Mouse (Mus musculus) lung, embryonic 14.5 days (tissue): ENCODE measurements around the gene Zfp704. TPM values are rescaled to one million over a fixed set of nuclear protein-coding genes. Genes with fewer than 3 reads are reported as not detected.

ENCODE experiments used
- ATAC-seq: fragments of 200-750 bp; cut with Nextera tagmentation; 2 replicates; pipeline ENCODE4 v1.8.0; 2017; ENCODE audit warnings: mild to moderate bottlenecking, moderate TSS enrichment, moderate library complexity; ENCODE audit not compliant: insufficient read depth
- DNase-seq: peaks from one replicate; pipeline ENCODE4 v3.0.0-alpha.2; 2015
- H3K27ac ChIP-seq: fragments of 300-500 bp; sonication (generic); 2 replicates; pipeline ENCODE4 v1.5.1; 2014; ENCODE audit warnings: low read depth, mild to moderate bottlenecking, moderate library complexity
- H3K27me3 ChIP-seq: fragments of 300-500 bp; sonication (generic); 2 replicates; pipeline ENCODE4 v1.6.1; 2014; ENCODE audit warnings: low read length, control low read depth; ENCODE audit not compliant: insufficient read depth
- H3K36me3 ChIP-seq: fragments of 300-500 bp; sonication (generic); 2 replicates; pipeline ENCODE4 v1.6.1; 2014; ENCODE audit warnings: control low read depth; ENCODE audit not compliant: insufficient read depth
- H3K4me1 ChIP-seq: fragments of 300-500 bp; sonication (generic); 2 replicates; pipeline ENCODE4 v1.6.1; 2014; ENCODE audit warnings: antibody characterized with exemption, control low read depth; ENCODE audit not compliant: insufficient read depth
- H3K4me2 ChIP-seq: fragments of 300-500 bp; sonication (generic); 2 replicates; pipeline ENCODE4 v1.6.1; 2014; ENCODE audit warnings: mild to moderate bottlenecking
- H3K4me3 ChIP-seq: fragments of 300-500 bp; sonication (generic); 2 replicates; pipeline ENCODE4 v1.5.1; 2014; ENCODE audit warnings: low read depth, low read length
- H3K9ac ChIP-seq: fragments of 300-500 bp; sonication (generic); 2 replicates; pipeline ENCODE4 v1.6.1; 2014
- H3K9me3 ChIP-seq: fragments of 300-500 bp; sonication (generic); 2 replicates; pipeline ENCODE4 v1.6.1; 2016; ENCODE audit warnings: low read depth, low read length, control low read depth
- CTCF ChIP-seq: IDR thresholded peaks from 2 replicates; pipeline ENCODE4 v1.5.1; 2016; ENCODE audit warnings: antibody characterized with exemption, low read depth
- WGBS: fragments of 180-500 bp; shearing (Covaris S2); extraction: QIAGEN DNeasy Blood & Tissue Kit; methylation state at CpG from one replicate; pipeline ENCODE4 v1.1.7; 2014; 5-methylcytosine and 5-hydroxymethylcytosine counted together
- polyA plus RNA-seq: library from polyadenylated mRNA; unstranded; fragments of >200 nt; fragmentation: Nextera tagmentation; extraction: Ambion mirVana; gene quantifications from 2 replicates; pipeline ENCODE4 v1.2.1, GENCODE M21; 2014

Zfp704 gene
- polyA plus RNA-seq, 1 experiment from 2014 or later: 13.7 TPM

DNA sequence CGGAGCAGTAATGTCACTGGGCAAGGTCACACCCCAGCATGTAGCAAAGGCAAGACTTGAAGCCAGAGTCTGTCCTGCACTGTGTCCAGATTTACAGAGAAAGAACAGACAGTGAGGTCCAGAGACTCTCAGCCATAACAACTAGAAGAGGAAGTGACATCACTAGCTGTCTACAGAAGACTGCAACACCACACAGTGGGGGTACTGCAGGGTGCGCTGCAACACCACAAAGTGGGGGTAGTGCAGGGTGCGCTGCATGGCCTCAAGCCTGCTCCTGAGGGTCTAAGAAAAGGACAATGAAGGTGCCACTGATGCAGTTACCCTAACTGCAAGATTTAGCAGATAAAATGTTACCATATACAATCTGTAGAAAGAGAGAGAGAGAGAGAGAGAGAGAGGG, 11.8 kb downstream of the Zfp704 start:
- WGBS: 96% methylated on average over 3 of the region's 3 CpGs
- DNase-seq (no peak), ATAC-seq (no peak)
- H3K9ac ChIP-seq: no peak overlapping the region
- H3K36me3 ChIP-seq: no peaks in the 10 kb centered on the region
- no peak overlapping the region for H3K4me3 ChIP-seq
- no peaks in the 10 kb centered on the region for H3K9me3 ChIP-seq
- no peaks in the 10 kb centered on the region for H3K4me1 ChIP-seq
- no peaks in the 10 kb centered on the region for H3K27me3 ChIP-seq
- H3K4me2 ChIP-seq: no peak overlapping the region
- H3K27ac ChIP-seq: no peak overlapping the region
- TF ChIP-seq CTCF: no peak

DNA sequence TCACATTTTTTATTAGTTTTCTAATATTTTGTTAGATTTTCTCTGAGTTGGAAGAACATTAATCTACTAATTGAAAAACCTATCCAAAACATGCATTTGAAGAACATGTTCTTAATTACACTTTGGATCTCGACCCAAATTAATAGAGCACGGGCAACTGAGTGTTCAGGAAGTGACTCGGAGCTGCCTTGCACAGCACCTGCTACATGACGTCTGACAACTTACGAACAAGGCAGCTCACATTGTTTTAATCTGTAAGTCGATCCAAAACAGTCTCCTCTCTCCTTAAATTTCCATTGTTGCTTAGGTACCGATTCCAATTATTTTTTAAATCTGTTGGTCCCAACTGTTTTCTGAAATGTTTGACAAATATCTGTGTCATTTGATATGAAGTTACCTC, 15.4 kb downstream of the Zfp704 start:
- 58% methylated on average over 7 of the region's 7 CpGs for WGBS
- TF ChIP-seq CTCF: no peak
- DNase-seq: no peak

DNA sequence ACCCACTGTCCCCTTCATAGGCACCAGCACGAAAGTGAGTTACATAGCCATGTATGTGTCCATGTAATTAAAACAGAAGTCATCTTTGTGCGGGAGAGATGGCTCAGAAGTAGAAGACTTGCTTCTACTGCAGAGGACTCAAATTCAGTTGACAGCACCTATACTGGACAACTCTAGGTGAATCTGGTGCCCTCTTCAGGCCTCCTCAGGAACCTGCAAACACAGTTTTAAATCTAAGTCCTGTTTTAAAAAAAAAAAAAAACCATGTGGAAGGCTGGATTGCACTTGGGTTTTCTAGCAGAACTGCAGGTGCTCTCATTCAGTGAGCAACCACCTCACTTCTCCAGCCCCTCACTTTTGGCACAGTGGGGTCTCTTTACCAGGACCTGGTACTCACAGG, 16.1 kb downstream of the Zfp704 start:
- Histone ChIP-seq H3K27me3 (no peaks in the 10 kb centered on the region), H3K36me3 (no peaks in the 10 kb centered on the region), H3K4me2 (no peak overlapping the region), H3K4me1 (no peaks in the 10 kb centered on the region), H3K9ac (no peak overlapping the region), H3K9me3 (no peaks in the 10 kb centered on the region), H3K4me3 (no peak overlapping the region), H3K27ac (no peak overlapping the region)
- DNase-seq (peak; percentile 62), ATAC-seq (no peak)
- WGBS: 70% methylated on average over 2 of the region's 2 CpGs
- peak; percentile 47 for TF ChIP-seq CTCF

More for the DNA sequence above, 15.4 kb downstream of the Zfp704 start:
- no peaks in the 10 kb centered on the region for H3K36me3 ChIP-seq
- H3K9me3 ChIP-seq: no peaks in the 10 kb centered on the region
- H3K27me3 ChIP-seq: no peaks in the 10 kb centered on the region
- H3K9ac ChIP-seq: no peak overlapping the region
- H3K27ac ChIP-seq: no peak overlapping the region
- no peaks in the 10 kb centered on the region for H3K4me1 ChIP-seq
- no peak for ATAC-seq
- H3K4me3 ChIP-seq: no peak overlapping the region
- H3K4me2 ChIP-seq: no peak overlapping the region

DNA sequence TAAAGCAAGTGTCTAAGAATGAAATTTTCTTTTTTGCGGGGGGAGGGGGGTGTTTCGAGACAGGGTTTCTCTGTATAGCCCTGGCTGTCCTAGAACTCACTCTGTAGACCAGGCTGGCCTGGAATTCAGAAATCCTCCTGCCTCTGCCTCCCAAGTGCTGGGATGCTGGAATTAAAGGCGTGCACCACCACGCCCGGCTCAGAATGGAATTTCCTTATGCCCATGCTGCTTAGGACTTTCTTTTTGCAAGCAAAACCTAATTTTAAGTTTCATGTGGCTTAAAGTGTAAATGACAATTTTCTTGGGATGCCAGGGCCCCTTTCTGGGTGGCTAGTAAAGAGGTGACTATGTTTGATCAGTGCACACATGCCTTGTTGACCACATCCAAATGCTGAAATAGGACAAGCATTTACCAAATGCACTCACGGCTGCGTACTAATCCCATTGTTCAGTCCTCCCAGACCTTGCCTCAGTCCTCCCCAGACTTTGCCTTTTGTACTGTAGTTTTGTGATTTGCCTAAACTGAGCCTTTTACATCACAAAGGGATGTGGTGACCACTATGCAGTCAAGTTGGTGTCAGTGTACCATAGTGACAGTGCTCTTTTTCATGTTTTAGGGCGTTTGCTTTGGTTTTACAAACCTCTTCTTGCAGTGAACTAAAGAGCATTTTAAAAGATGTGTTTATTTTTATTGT, 18.3 kb downstream of the Zfp704 start:
- TF ChIP-seq CTCF: no peak
- Histone ChIP-seq H3K36me3 (no peaks in the 10 kb centered on the region), H3K9ac (no peak overlapping the region), H3K4me1 (no peaks in the 10 kb centered on the region), H3K27me3 (no peaks in the 10 kb centered on the region), H3K4me2 (no peak overlapping the region), H3K4me3 (no peak overlapping the region), H3K9me3 (no peaks in the 10 kb centered on the region), H3K27ac (no peak overlapping the region)
- no peak for DNase-seq
- 93% methylated on average over 8 of the region's 8 CpGs for WGBS
- ATAC-seq: no peak

DNA sequence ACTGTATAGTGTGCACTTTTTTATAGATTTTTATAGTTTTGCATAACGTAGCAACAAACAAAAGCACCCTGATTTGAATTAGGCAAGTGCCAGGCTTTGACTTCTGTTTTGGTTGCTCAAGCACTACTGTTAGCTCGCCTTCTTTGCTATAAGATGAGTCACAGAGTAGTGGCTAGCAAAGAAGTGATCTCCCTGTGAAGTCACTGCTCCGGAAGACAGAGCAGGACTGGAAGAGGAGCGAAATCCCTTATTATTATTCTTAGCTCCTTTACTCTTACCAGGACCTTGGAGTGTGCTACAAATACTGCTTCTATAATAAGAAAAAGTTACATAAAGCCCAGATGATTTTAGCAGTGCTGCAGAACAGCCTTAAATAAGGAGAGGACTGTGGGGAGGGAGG, 21.2 kb downstream of the Zfp704 start:
- no peak for TF ChIP-seq CTCF
- H3K9ac ChIP-seq: no peak overlapping the region
- no peak overlapping the region for H3K27ac ChIP-seq
- no peak for DNase-seq
- no peaks in the 10 kb centered on the region for H3K27me3 ChIP-seq
- ATAC-seq: no peak
- H3K4me3 ChIP-seq: no peak overlapping the region
- no peaks in the 10 kb centered on the region for H3K36me3 ChIP-seq
- WGBS: 89% methylated on average over 4 of the region's 4 CpGs
- H3K4me1 ChIP-seq: 0 out of 2 replicates have a peak, but pooled peaks cover 2% of the 10 kb centered on the region
- H3K9me3 ChIP-seq: no peaks in the 10 kb centered on the region
- no peak overlapping the region for H3K4me2 ChIP-seq

GRCm38 (mm10) chr3:9587304-9587703, 22.6 kb downstream of the Zfp704 start:
- H3K4me3 ChIP-seq: no peak overlapping the region
- H3K27me3 ChIP-seq: no peaks in the 10 kb centered on the region
- no peak overlapping the region for H3K9ac ChIP-seq
- DNase-seq (no peak), ATAC-seq (no peak)
- H3K4me2 ChIP-seq: no peak overlapping the region
- no peak for TF ChIP-seq CTCF
- WGBS: 92% methylated on average over 7 of the region's 7 CpGs
- H3K36me3 ChIP-seq: no peaks in the 10 kb centered on the region
- peaks cover 5% of the 10 kb centered on the region; the same call in 1 of the 2 replicates for H3K4me1 ChIP-seq
- H3K27ac ChIP-seq: no peak overlapping the region
- no peaks in the 10 kb centered on the region for H3K9me3 ChIP-seq

DNA sequence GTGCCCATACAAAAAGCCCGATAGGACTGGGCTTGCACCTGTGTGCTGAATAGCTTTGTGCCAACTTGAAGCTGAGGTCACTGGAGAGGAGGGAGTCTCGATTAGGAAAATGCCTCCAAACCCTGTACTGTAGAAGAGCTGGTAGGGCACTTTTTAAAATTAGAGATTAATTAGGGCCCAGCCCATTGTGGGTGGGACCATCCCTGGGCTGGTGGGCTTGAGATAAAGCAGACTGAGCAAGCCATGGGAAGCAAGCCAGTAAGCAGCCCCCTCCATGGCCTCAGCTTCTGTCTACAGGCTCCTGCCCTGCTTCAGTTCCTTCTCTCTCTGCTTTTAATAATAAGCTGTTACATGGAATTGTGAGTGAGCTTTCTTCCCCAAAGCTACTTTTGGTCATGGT, 26.4 kb downstream of the Zfp704 start:
- DNase-seq (no peak), ATAC-seq (no peak)
- no peak overlapping the region for H3K9ac ChIP-seq
- no peak for TF ChIP-seq CTCF
- H3K9me3 ChIP-seq: no peaks in the 10 kb centered on the region
- no peak overlapping the region for H3K4me2 ChIP-seq
- H3K27me3 ChIP-seq: no peaks in the 10 kb centered on the region
- H3K36me3 ChIP-seq: no peaks in the 10 kb centered on the region
- no peak overlapping the region for H3K4me3 ChIP-seq
- peaks cover 15% of the 10 kb centered on the region for H3K4me1 ChIP-seq
- 61% methylated on average over 2 of the region's 2 CpGs for WGBS
- no peak overlapping the region; the same call in 1 of the 2 replicates for H3K27ac ChIP-seq
